Mouse (Mus musculus): ENCODE data around the gene Hist2h3b. TPM values are rescaled to one million over a fixed set of nuclear protein-coding genes. Genes with fewer than 3 reads are reported as not detected.
"Not testable (repeated sequence)": the region's sequence is repeated elsewhere in the genome, so short reads cannot be mapped to it uniquely, and the experiment has no call there.

Gene Hist2h3b
- total RNA-seq, 2 experiments from 2014 or later = 48.4 to 51.6 TPM

GRCm38 (mm10) chr3:96284457-96284856, 16.0 kb downstream of the Hist2h3b start:
- peak; percentile 74 for TF ChIP-seq CTCF (conservative IDR thresholded peaks at IDR 0.05)
- DNase-seq (ENCODE audit: low spot score in 2 of 2) = no peak
- no peak overlapping the region for H3K4me3 ChIP-seq
- no peak overlapping the region for H3K27ac ChIP-seq

- H3K27ac ChIP-seq; H3K4me3 ChIP-seq; DNase-seq (ENCODE audit: low spot score in 2 of 2): not testable (repeated sequence)
- TF ChIP-seq CTCF (conservative IDR thresholded peaks at IDR 0.05) = peak; percentile 78
Measured at GRCm38 (mm10) chr3:96287334-96287733, 18.9 kb downstream of the Hist2h3b start.

GRCm38 (mm10) chr3:96289201-96289600, 20.7 kb downstream of the Hist2h3b start:
- TF ChIP-seq CTCF (conservative IDR thresholded peaks at IDR 0.05) = no peak
- no peak overlapping the region for H3K27ac ChIP-seq
- H3K4me3 ChIP-seq = no peak overlapping the region
- DNase-seq (ENCODE audit: low spot score in 2 of 2) = no peak

GRCm38 (mm10) chr3:96290727-96291126, 22.3 kb downstream of the Hist2h3b start:
- H3K27ac ChIP-seq; H3K4me3 ChIP-seq; DNase-seq (ENCODE audit: low spot score in 2 of 2): not testable (repeated sequence)

- Histone ChIP-seq H3K4me3 (no peak overlapping the region), H3K27ac (no peak overlapping the region)
- TF ChIP-seq CTCF (conservative IDR thresholded peaks at IDR 0.05) = no peak
- DNase-seq (ENCODE audit: low spot score in 2 of 2) = no peak
Measured at GRCm38 (mm10) chr3:96292641-96293040, 24.2 kb downstream of the Hist2h3b start.

GRCm38 (mm10) chr3:96293368-96293767, 24.9 kb downstream of the Hist2h3b start:
- no peak for DNase-seq (ENCODE audit: low spot score in 2 of 2)
- Histone ChIP-seq H3K4me3 (no peak overlapping the region; the same call in 1 of the 2 replicates), H3K27ac (peak overlapping the region; percentile 10; the same call in 1 of the 2 replicates)
- no peak for TF ChIP-seq CTCF (conservative IDR thresholded peaks at IDR 0.05)

- Histone ChIP-seq H3K4me3 (no peak within 1 kb of the TSS; the same call in 1 of the 2 replicates), H3K27ac (peak within 1 kb of the TSS; percentile 10; the same call in 1 of the 2 replicates)
- DNase-seq (ENCODE audit: low spot score in 2 of 2) = no peak
- TF ChIP-seq CTCF (conservative IDR thresholded peaks at IDR 0.05) = no peak
Measured at GRCm38 (mm10) chr3:96293787-96294186, 25.3 kb downstream of the Hist2h3b start, which contains the start of gene Fcgr1. Fcgr1 (minus strand) TSS chr3:96293969.

GRCm38 (mm10) chr3:96298360-96298759, 29.9 kb downstream of the Hist2h3b start:
- H3K27ac ChIP-seq = no peak overlapping the region
- no peak for DNase-seq (ENCODE audit: low spot score in 2 of 2)
- no peak for TF ChIP-seq CTCF (conservative IDR thresholded peaks at IDR 0.05)
- H3K4me3 ChIP-seq = no peak overlapping the region

- H3K27ac ChIP-seq = no peak overlapping the region
- no peak for TF ChIP-seq CTCF (conservative IDR thresholded peaks at IDR 0.05)
- no peak for DNase-seq (ENCODE audit: low spot score in 2 of 2)
Measured at GRCm38 (mm10) chr3:96299562-96299961, 31.1 kb downstream of the Hist2h3b start.

GRCm38 (mm10) chr3:96300706-96301529, 32.5 kb downstream of the Hist2h3b start:
- H3K4me3 ChIP-seq = peak overlapping the region; percentile 24; the same call in 1 of the 2 replicates
- DNase-seq (ENCODE audit: low spot score in 2 of 2) = no peak
- H3K27ac ChIP-seq = peak overlapping the region; percentile 43; the same call in 1 of the 2 replicates
- no peak for TF ChIP-seq CTCF (conservative IDR thresholded peaks at IDR 0.05)

More at GRCm38 (mm10) chr3:96299562-96299961, 31.1 kb downstream of the Hist2h3b start:
- H3K4me3 ChIP-seq = no peak overlapping the region

- Histone ChIP-seq H3K27ac (no peak overlapping the region), H3K4me3 (no peak overlapping the region)
- DNase-seq (ENCODE audit: low spot score in 2 of 2) = no peak
- TF ChIP-seq CTCF (conservative IDR thresholded peaks at IDR 0.05) = no peak
Measured at GRCm38 (mm10) chr3:96302076-96302475, 33.6 kb downstream of the Hist2h3b start.

- DNase-seq (ENCODE audit: low spot score in 2 of 2) = no peak
- no peak for TF ChIP-seq CTCF (conservative IDR thresholded peaks at IDR 0.05)
- Histone ChIP-seq H3K4me3 (no peak overlapping the region), H3K27ac (no peak overlapping the region)
Measured at GRCm38 (mm10) chr3:96306506-96306905, 38.1 kb downstream of the Hist2h3b start.

GRCm38 (mm10) chr3:96309441-96309840, 41.0 kb downstream of the Hist2h3b start:
- TF ChIP-seq CTCF (conservative IDR thresholded peaks at IDR 0.05) = no peak

More at GRCm38 (mm10) chr3:96309441-96309840, 41.0 kb downstream of the Hist2h3b start:
- no peak overlapping the region for H3K4me3 ChIP-seq
- no peak for DNase-seq (ENCODE audit: low spot score in 2 of 2)
- no peak overlapping the region for H3K27ac ChIP-seq

All from layer of hippocampus, adult 2 months (tissue).